Mouse (Mus musculus) common myeloid progenitor, adult 5-6 weeks (primary cell): Measurements from ENCODE around the gene Olfr551. TPM values are rescaled to one million over a fixed set of nuclear protein-coding genes. Genes with fewer than 3 reads are reported as not detected.
"Not testable (repeated sequence)": the region's sequence is repeated elsewhere in the genome, so short reads cannot be mapped to it uniquely, and the experiment has no call there.

Source experiments
- ATAC-seq: replicated peaks from 2 replicates; pipeline ENCODE4 v1.8.0; 2016; ENCODE audit warnings: low read depth, mild to moderate bottlenecking, moderate TSS enrichment, inconsistent platforms; ENCODE audit not compliant: poor library complexity, severe bottlenecking
- total RNA-seq: library from RNA; stranded (forward); fragments of 200-1000, 187-1606 nt; gene quantifications from 2 replicates; pipeline ENCODE4 v1.2.3, GENCODE M21; 2017

Olfr551 gene
- not detected in 2 replicates for total RNA-seq

DNA sequence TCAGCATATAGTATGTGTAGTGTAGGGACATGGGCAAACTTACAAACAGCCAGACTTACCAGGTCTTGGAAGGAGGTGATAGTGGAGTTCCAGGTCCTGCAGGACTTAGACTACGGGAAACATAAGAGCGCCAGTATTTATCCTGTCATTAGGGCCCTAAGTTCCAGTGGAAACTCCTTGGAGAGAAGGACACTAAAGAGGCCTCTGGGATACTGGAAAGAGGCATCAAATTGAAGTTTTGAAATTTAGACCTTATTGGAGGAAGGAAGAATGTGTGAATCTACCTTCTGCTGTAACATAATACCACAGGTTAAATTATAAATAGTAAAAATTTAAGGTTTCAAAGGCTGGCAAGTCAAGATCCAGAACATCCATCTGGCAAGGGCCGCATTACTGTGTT, at the start of gene Olfr551:
Gene Olfr551, minus strand, starts transcription at position 101 of the 400 bp plus-strand sequence.
- ATAC-seq: no peak

DNA sequence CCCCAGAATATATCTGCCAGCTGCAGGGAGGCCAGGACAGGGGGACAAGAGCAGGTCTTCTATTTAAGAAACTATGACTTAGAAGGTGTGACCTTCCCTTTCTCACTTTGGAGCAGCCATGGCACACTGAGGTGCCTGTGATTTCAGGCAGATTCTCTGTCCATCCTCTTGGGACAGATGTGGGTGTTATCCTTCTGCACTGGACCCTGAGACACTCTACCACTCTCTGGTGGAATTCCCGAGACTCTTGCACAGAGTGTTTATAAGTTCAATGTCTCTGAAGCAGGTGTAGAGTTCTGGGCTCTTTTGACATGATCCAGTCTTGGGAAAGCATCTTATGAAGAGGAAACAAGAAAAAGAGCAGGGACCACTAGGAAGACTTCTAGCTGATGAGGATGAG, 46.4 kb upstream of the Olfr551 start, which contains the start of gene Olfr554:
Gene Olfr554, plus strand, starts transcription at position 301 of the 400 bp plus-strand sequence.
- no peak for ATAC-seq

DNA sequence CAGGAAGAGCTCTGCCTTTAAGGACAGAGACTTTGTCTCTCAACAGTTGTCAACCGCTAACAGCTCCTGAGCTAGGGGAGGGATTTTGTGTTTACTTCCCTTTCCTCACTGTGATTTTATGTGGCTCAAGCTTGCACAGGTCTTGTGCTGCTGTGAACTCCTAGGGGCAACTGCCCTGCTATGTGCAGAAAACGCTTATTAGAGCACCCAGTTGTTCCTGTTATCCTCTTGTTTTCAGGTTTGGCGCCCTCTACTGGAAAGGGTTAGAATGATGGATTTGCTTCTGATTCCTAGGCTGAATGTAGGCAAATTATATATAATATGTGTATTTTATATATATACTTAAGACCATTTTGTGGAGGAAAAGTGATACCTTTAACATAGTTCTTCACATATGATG, 45.0 kb upstream of the Olfr551 start:
- ATAC-seq: peak; percentile 86

DNA sequence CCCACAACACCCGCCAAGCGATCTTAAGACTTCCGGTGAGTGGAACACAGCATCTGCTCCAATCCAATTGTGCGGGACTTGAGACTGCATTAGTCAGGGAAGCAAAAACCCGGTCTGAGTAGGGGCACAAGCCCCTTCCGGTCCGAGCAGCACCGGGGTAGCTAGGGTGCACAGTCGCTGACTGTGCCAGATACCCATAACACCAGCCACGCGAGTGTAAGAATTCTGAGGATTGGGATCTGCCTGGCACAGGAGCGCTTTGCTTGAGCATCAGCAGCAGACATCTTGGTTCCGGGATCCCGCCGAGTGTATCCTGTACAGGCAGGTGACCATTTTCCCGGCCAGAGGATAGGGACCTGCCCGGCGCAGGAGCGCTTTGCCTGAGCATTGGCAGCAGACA, 28.7 kb upstream of the Olfr551 start:
- not testable (repeated sequence) for ATAC-seq

DNA sequence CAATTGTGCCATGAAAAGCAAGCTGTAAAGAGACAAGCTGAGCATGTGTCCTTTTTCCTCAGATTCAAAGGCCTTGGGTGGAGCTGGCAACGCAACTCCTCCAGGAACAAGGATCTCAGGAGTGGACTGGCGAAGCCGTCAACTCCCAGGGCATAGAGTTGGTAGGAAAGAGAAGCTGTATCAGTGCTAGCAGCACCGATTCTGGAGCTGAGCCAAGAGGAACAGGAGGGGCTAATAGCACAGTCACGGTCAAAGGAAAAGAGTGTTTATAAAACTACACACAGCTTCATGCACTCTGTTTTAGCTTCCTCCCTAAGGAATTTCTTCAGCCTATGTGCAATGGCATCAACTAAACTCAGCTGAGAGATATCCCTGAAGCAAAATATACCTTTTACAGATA, 27.9 kb upstream of the Olfr551 start:
- peak; percentile 69 for ATAC-seq

DNA sequence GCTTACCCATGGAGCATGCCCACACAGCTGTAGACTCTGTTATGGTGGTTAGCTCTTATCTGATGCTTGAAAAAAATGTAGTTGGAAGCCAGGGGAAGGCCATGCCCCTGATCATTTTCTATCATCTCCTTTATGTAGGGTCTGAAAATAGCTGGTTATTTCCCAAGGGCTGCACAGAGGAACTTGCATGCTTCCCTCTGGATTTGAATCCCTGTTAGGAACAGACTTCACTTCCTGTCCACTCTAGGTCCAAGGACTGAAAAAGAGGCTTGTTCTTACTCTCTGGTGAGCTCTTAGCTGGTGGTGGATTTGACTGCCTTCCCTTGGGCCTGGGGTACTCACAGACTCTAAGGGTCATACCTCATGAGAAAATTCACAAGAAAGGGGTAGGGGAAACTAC, 26.4 kb upstream of the Olfr551 start, which contains the start of gene Olfr553:
Gene Olfr553, minus strand, starts transcription at position 101 of the 400 bp plus-strand sequence.
- ATAC-seq: no peak

DNA sequence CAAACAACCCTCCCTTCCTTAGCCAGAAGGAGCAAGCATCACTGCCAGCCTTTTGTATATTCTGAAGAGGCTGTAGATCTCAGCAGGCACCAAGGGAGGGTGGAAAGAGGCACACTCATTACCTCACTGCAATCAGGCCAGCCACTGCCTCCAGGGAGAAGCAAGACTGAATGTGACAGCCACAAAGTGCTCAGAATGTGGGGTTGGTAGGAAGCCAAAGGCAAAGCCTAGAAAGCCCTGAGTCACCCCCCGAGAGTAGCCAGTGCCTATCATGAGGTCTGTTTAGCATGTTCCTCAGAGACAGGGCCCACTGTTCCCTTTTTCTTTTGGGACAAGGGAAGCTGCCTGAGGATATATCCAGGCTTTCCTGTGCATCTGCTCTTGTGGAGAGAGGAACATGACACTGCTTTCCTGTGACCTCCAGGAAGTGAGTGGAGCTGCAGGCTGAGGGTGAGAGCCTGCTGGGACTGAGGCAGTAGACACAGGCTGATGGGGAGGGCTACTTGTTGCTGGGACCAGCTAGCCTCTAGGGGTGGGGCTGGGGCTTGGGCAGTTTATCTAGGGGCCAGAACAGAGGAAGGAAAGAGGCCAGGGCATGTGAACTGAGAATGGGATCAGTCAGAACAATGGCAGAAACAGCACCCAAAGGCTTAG, 5.8 kb upstream of the Olfr551 start, which contains the start of gene Olfr552:
Gene Olfr552, plus strand, starts transcription at position 393 of the 654 bp plus-strand sequence.
- ATAC-seq: peak; percentile 95

DNA sequence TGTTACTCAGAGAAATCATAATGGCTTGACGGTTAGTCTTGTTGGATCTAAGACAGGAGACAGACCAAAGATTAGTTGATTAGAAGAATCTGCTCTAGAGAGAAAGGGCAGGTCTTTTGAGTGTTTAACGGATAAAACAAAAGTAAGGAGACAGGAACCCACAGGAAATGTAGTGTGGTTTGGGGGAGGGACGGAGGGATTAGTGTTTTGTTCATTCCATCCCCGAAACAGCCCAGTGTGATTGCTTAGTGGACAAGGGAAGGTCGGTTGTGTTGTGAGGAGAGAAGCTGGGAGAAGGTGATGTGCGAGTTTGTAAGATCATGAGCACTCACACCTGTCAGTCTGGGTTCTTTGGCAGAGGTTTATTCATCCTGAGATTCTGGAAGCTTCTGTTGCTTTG, 15.7 kb downstream of the Olfr551 start:
- peak; percentile 64 for ATAC-seq

DNA sequence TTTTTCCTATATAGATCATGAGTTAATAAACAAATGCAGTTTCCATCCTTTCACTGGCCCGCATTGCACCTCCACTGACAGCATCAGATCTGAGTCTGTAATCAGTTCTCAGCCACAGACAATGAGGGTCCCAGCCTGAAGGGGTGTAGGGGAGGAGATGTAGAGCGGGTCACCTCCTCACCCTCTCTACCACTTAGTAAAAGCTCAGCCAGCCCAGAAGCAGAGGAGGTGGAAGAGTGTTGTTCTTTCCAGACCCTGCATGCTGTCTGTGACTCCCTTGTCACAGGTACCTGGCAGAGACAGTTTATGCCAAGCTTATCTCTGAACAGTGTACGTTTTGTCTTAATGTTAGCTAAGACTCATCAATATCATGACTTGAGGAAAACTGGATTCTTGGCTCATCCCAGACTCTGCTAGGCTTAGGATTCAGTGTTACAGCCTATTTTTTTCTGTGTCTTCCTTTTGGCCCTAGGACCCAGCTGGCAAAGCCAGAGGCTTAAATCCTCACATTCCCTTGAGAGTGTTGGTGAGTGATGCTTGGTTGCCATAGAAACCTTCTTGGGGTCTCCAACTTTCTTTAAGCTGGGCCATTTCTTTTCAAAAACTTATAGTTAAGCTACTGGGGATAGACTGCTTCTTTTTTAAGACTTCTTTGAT, 18.4 kb downstream of the Olfr551 start:
- no peak for ATAC-seq

DNA sequence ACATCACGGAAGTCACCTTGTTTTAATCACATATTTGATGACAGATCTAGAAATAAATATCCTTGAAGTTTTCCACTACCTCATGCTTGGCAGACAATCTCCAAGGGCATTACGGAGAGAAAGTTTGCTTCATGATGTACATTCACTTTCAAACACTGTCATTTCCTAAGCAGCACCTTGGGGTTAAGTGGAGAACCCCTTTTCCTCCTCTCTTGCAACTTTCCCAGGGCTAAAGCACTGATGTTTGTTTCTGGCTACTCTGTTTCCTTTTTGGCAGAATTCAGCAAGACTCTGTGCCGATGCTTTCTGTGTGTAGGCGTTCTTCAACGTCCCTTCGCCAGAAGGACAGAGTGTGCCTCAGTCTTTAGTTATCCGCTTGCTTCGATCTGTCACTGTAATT, 20.5 kb downstream of the Olfr551 start, which contains the start of gene Olfr550:
Gene Olfr550, plus strand, starts transcription at position 301 of the 400 bp plus-strand sequence.
- ATAC-seq: no peak

DNA sequence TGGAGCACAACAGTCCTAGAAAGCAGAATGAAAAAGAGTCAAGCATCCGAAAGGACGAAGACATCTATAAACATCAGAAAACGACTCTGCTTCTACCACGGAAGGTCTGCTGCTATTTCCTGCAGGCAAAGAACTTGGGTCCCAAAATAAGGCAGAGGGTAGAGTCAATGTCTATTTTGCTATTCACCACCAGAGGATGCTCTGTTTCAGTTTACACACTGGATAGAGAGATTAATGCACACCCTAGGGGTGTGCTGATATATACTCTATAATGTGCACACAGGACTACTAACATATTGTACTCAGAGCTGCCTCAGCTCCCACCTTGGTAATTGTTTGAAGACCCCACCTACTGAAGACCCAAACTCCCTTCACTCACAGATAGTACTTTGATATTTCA, 25.5 kb downstream of the Olfr551 start:
- peak; percentile 31; the same call in 1 of the 2 replicates for ATAC-seq

DNA sequence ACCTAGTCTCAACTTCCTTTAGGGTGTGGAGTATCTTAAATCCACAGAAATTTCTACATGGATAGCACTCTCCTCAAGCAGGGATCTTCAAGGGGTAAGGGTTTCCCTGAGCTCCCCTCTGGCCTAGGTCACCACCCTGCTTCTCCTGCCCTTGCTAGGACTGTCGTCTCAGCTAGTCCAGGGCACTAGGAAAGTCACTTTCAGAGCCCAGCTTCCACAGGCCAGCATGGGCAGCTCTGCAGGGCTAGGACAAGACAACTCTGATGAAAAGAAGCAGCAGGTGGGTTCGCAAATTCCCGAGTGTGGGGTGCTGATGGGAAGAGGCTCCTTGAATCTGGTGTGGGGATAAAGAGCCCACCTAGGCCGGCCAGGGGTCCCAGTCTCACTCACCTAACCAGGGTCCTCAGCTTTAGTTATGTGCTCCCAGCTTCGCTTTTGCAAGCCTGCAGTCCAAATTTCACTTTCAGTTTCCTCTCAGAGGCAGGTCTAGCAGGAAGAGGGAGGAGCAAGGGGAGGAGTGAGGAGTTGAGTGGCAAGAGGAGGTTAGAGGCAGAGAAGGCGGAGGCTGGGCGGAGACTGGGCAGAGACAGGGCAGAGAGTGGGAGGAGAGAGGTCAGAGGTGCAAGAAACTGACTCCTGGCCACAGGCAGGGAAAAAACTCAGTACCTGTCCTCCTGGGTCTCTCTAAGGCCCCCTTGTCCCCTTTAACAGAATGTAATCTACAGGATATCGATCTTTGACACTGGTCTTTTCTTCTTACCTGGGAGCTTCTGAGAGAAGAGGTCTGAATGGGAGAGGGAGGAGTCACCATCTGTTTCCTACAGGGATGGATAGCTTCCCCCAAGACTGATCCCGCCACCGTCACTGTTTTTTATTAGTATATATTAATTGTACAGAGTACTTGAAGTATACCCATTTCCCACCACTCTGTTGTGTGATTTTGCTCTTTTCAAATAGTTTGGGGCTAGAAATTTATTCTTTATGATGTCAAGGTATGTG, 26.4 kb downstream of the Olfr551 start, which contains the start of gene Trim21:
Gene Trim21, minus strand, starts transcription at position 488 of the 999 bp plus-strand sequence.
- ATAC-seq: peak; percentile 99

DNA sequence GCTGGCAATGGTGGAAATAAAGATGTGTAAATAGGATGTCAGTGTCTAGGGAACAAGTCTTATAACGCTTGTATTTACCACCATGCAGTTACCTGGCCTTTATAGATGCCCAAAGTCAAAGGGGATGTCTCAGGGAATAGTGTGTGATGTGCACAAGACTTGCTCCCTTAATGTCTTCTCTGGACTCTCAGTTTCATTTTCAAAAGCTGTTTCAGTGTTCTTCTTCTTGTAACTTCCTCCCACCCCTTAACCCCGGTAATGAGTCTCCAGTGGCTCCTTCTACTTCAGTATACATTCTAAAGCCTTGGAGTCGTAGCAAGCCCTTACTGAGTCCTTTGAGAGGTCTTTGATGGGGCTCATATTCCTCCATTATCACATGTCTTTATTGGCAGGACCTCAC, 38.4 kb downstream of the Olfr551 start:
- 0 out of 2 replicates have a peak, but pooled peaks have one; percentile 22 for ATAC-seq

DNA sequence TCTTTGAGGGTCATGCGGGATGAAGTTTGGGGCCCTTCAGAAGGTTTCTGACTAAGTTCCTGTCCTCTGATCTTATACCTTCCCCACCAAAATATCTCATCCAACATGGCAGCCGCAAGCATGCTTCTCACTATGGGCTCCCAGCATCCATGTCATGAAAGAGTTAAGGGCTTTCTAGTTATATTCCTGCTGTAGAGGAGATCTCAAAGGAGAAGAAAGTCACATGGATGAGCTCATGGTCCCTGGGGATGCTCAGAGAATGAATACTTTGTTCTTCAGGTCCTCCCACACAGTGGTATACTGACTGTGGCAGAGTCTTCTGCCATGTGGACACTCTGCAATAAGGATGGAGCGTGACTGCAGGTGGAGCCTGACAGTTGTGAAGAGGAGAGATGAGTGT, 42.1 kb downstream of the Olfr551 start, which contains the start of gene Olfr549:
Gene Olfr549, plus strand, starts transcription at position 301 of the 400 bp plus-strand sequence.
- ATAC-seq: no peak

DNA sequence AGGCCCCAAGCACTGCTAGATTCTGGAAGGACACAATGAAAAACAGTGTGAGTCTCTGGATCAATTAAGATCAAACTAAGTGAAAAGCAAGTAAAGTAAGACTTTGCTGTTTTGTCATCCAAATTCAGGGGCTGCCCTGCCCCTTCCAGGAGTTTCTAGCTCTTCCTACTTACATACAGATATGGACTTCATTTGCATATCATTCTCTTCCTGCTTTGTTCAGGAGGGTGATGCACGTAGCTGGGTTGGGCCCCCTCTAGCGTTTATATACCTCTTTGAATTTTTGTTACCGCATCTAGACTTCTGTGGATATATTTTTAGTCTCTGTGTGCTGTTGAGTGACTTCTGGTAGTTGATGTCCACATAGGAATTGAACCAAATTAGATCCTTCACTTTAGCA, 50.4 kb downstream of the Olfr551 start:
- peak; percentile 82 for ATAC-seq

DNA sequence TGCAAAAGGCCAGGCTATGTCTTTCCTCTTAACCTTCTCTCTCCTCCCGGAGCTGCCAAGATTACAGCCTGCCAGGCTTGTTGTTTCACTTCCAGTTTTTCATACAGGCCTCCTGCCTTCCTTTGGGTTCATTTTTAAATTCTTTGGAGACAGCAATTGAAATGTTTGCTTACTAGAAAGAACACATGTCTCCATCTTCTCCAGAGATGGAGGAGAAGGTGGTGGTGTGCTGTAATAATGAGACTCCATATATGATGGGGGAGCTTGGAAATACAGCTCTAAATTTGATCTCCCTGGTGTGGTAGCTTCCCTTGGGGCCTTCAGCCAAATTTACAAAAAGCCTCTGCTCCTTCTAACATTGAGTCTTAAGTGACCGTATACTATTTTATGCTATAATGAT, 51.1 kb downstream of the Olfr551 start, which contains the start of gene Olfr548-ps1:
Gene Olfr548-ps1, plus strand, starts transcription at position 301 of the 400 bp plus-strand sequence.
- no peak for ATAC-seq

DNA sequence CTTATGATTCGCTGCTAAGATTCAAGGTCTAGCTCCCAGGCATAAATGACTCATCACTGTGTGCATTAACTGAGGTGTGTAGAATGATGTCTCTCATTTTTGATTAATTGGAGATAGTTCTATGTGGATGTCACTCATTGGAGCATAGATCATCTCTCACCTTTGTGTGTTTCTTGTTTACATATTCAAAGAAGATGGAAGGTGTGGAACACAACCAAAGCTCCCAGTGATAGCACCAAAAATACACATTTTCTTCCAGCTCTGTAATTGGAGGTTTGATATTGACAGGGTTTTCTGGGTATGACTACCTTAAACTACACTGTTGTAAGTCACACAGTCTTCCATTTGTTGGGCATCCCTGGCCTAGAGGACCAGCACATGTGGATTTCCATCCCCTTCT, 57.2 kb downstream of the Olfr551 start, which contains the start of gene Olfr547:
Gene Olfr547, plus strand, starts transcription at position 301 of the 400 bp plus-strand sequence.
- ATAC-seq: no peak
